Mouse (Mus musculus) lung, embryonic 16.5 days (tissue): ENCODE measurements around the gene Krt83. TPM values are rescaled to one million over a fixed set of nuclear protein-coding genes. Genes with fewer than 3 reads are reported as not detected.

Experiments used
- ATAC-seq: fragments of 200-750 bp; cut with Nextera tagmentation; 2 replicates; pipeline ENCODE4 v1.8.0; 2017; ENCODE audit warnings: low read depth, mild to moderate bottlenecking, moderate library complexity
- H3K27ac ChIP-seq: fragments of 300-500 bp; sonication (generic); 2 replicates; pipeline ENCODE4 v1.5.1; 2014; ENCODE audit warnings: mild to moderate bottlenecking, control low read depth, low read length
- H3K27me3 ChIP-seq: fragments of 300-500 bp; sonication (generic); 2 replicates; pipeline ENCODE4 v1.6.1; 2014; ENCODE audit warnings: low read depth, low read length, mixed read lengths; ENCODE audit not compliant: control insufficient read depth, insufficient read depth
- H3K36me3 ChIP-seq: fragments of 300-500 bp; sonication (generic); 2 replicates; pipeline ENCODE4 v1.6.1; 2014; ENCODE audit warnings: low read length; ENCODE audit not compliant: control insufficient read depth, insufficient read depth
- H3K4me1 ChIP-seq: fragments of 300-500 bp; sonication (generic); replicated peaks from 2 replicates; pipeline ENCODE4 v1.6.1; 2014; ENCODE audit warnings: low read length, mixed read lengths; ENCODE audit not compliant: control insufficient read depth, insufficient read depth
- H3K4me2 ChIP-seq: fragments of 300-500 bp; sonication (generic); 2 replicates; pipeline ENCODE4 v1.6.1; 2014; ENCODE audit warnings: low read depth, low read length, control low read depth
- H3K4me3 ChIP-seq: fragments of 300-500 bp; sonication (generic); 2 replicates; pipeline ENCODE4 v1.5.1; 2014; ENCODE audit warnings: mild to moderate bottlenecking, low read length, control low read depth
- H3K9ac ChIP-seq: fragments of 300-500 bp; sonication (generic); 2 replicates; pipeline ENCODE4 v1.6.1; 2014; ENCODE audit warnings: low read length, control low read depth
- H3K9me3 ChIP-seq: fragments of 300-500 bp; sonication (generic); 2 replicates; pipeline ENCODE4 v1.6.1; 2016; ENCODE audit warnings: low read length; ENCODE audit not compliant: control insufficient read depth
- WGBS: fragments of 180-500 bp; shearing (Covaris S2); extraction: QIAGEN DNeasy Blood & Tissue Kit; methylation state at CpG from one replicate; pipeline ENCODE4 v1.1.7; 2014; 5-methylcytosine and 5-hydroxymethylcytosine counted together
- polyA plus RNA-seq: library from polyadenylated mRNA; unstranded; fragments of >200 nt; fragmentation: Nextera tagmentation; extraction: Ambion mirVana; gene quantifications from 2 replicates; pipeline ENCODE4 v1.2.1, GENCODE M21; 2015

Krt83 gene
- polyA plus RNA-seq, 1 experiment from 2014 or later, result not detected

- no peaks in the 10 kb centered on the region for H3K36me3 ChIP-seq
- 42% methylated on average over 14 of the region's 14 CpGs for WGBS
- H3K9ac ChIP-seq, result no peak overlapping the region
- no peak overlapping the region for H3K4me3 ChIP-seq
- no peak for ATAC-seq
- no peak overlapping the region for H3K4me2 ChIP-seq
- no peaks in the 10 kb centered on the region for H3K4me1 ChIP-seq
- H3K27me3 ChIP-seq, result no peaks in the 10 kb centered on the region
- no peak overlapping the region for H3K27ac ChIP-seq
- H3K9me3 ChIP-seq, result no peaks in the 10 kb centered on the region
These were observed 15.8 kb upstream of the Krt83 start for GRCm38 (mm10) chr15:101506896-101507758.

GRCm38 (mm10) chr15:101497181-101497580, 5.9 kb upstream of the Krt83 start:
- Histone ChIP-seq H3K27me3 (no peaks in the 10 kb centered on the region), H3K27ac (no peak overlapping the region), H3K4me2 (no peak overlapping the region), H3K4me1 (no peaks in the 10 kb centered on the region), H3K4me3 (no peak overlapping the region), H3K9me3 (no peaks in the 10 kb centered on the region), H3K9ac (no peak overlapping the region), H3K36me3 (no peaks in the 10 kb centered on the region)
- no peak for ATAC-seq
- 69% methylated on average over 2 of the region's 2 CpGs for WGBS

GRCm38 (mm10) chr15:101495266-101495665, 4.0 kb upstream of the Krt83 start:
- Histone ChIP-seq H3K4me1 (peaks cover 6% of the 10 kb centered on the region; the same call in 1 of the 2 replicates), H3K9me3 (no peaks in the 10 kb centered on the region), H3K27me3 (no peaks in the 10 kb centered on the region), H3K27ac (no peak overlapping the region), H3K4me3 (no peak overlapping the region), H3K4me2 (no peak overlapping the region), H3K9ac (no peak overlapping the region), H3K36me3 (no peaks in the 10 kb centered on the region)
- ATAC-seq, result no peak
- WGBS, result 65% methylated on average over 8 of the region's 8 CpGs

GRCm38 (mm10) chr15:101494203-101494602, 2.9 kb upstream of the Krt83 start:
- H3K9me3 ChIP-seq, result no peaks in the 10 kb centered on the region
- WGBS, result 57% methylated on average over 1 of the region's 1 CpGs

GRCm38 (mm10) chr15:101493713-101494112, 2.4 kb upstream of the Krt83 start:
- H3K36me3 ChIP-seq, result no peaks in the 10 kb centered on the region
- H3K9ac ChIP-seq, result no peak overlapping the region
- WGBS, result 90% methylated on average over 6 of the region's 6 CpGs
- H3K27ac ChIP-seq, result no peak overlapping the region
- no peak for ATAC-seq
- H3K4me1 ChIP-seq, result peaks cover 6% of the 10 kb centered on the region; the same call in 1 of the 2 replicates
- H3K27me3 ChIP-seq, result no peaks in the 10 kb centered on the region
- no peaks in the 10 kb centered on the region for H3K9me3 ChIP-seq
- H3K4me2 ChIP-seq, result no peak overlapping the region
- H3K4me3 ChIP-seq, result no peak overlapping the region

More at GRCm38 (mm10) chr15:101494203-101494602, 2.9 kb upstream of the Krt83 start:
- Histone ChIP-seq H3K27me3 (no peaks in the 10 kb centered on the region), H3K36me3 (no peaks in the 10 kb centered on the region), H3K4me1 (peaks cover 6% of the 10 kb centered on the region; the same call in 1 of the 2 replicates), H3K9ac (no peak overlapping the region), H3K27ac (no peak overlapping the region), H3K4me3 (no peak overlapping the region), H3K4me2 (no peak overlapping the region)
- no peak for ATAC-seq

GRCm38 (mm10) chr15:101492718-101493117, 1.4 kb upstream of the Krt83 start:
- no peaks in the 10 kb centered on the region for H3K36me3 ChIP-seq
- H3K4me3 ChIP-seq, result no peak overlapping the region
- no peak overlapping the region for H3K4me2 ChIP-seq
- WGBS, result 36% methylated on average over 8 of the region's 8 CpGs
- no peaks in the 10 kb centered on the region for H3K9me3 ChIP-seq
- no peaks in the 10 kb centered on the region for H3K27me3 ChIP-seq
- peaks cover 6% of the 10 kb centered on the region; the same call in 1 of the 2 replicates for H3K4me1 ChIP-seq
- ATAC-seq, result no peak
- no peak overlapping the region for H3K27ac ChIP-seq
- H3K9ac ChIP-seq, result no peak overlapping the region

- Histone ChIP-seq H3K27ac (no peak overlapping the region), H3K4me3 (no peak overlapping the region), H3K27me3 (no peaks in the 10 kb centered on the region), H3K36me3 (no peaks in the 10 kb centered on the region), H3K4me1 (no peaks in the 10 kb centered on the region), H3K9ac (no peak overlapping the region), H3K9me3 (no peaks in the 10 kb centered on the region), H3K4me2 (no peak overlapping the region)
- no peak for ATAC-seq
- 70% methylated on average over 11 of the region's 11 CpGs for WGBS
These were observed 5.2 kb downstream of the Krt83 start for GRCm38 (mm10) chr15:101485911-101486635.

GRCm38 (mm10) chr15:101484939-101485338, 6.4 kb downstream of the Krt83 start:
- 80% methylated on average over 1 of the region's 1 CpGs for WGBS
- no peak for ATAC-seq
- no peaks in the 10 kb centered on the region for H3K4me1 ChIP-seq

GRCm38 (mm10) chr15:101483646-101484045, 7.7 kb downstream of the Krt83 start:
- no peak for ATAC-seq
- WGBS, result 33% methylated on average over 1 of the region's 1 CpGs

More at GRCm38 (mm10) chr15:101484939-101485338, 6.4 kb downstream of the Krt83 start:
- Histone ChIP-seq H3K27me3 (no peaks in the 10 kb centered on the region), H3K9ac (no peak overlapping the region), H3K36me3 (no peaks in the 10 kb centered on the region), H3K4me2 (no peak overlapping the region), H3K4me3 (no peak overlapping the region), H3K27ac (no peak overlapping the region), H3K9me3 (no peaks in the 10 kb centered on the region)

More at GRCm38 (mm10) chr15:101483646-101484045, 7.7 kb downstream of the Krt83 start:
- peaks cover 6% of the 10 kb centered on the region for H3K27me3 ChIP-seq
- H3K4me1 ChIP-seq, result peaks cover 7% of the 10 kb centered on the region; the same call in 1 of the 2 replicates
- no peak overlapping the region for H3K9ac ChIP-seq
- no peak overlapping the region for H3K4me3 ChIP-seq
- H3K4me2 ChIP-seq, result no peak overlapping the region
- H3K9me3 ChIP-seq, result no peaks in the 10 kb centered on the region
- no peak overlapping the region for H3K27ac ChIP-seq
- H3K36me3 ChIP-seq, result no peaks in the 10 kb centered on the region
